Mouse (Mus musculus) limb, embryonic 13.5 days (tissue): ENCODE results near the gene Pcdh11x. TPM values are rescaled to one million over a fixed set of nuclear protein-coding genes. Genes with fewer than 3 reads are reported as not detected.
"Not testable (repeated sequence)": the region's sequence is repeated elsewhere in the genome, so short reads cannot be mapped to it uniquely, and the experiment has no call there.

Source experiments
- ATAC-seq: fragments of 200-750 bp; cut with Nextera tagmentation; 2 replicates; pipeline ENCODE4 v1.8.0; 2017; ENCODE audit warnings: low read depth, moderate number of reproducible peaks, moderate TSS enrichment; ENCODE audit not compliant: low FRiP score
- H3K27ac ChIP-seq: fragments of 300-500 bp; sonication (generic); 2 replicates; pipeline ENCODE4 v1.5.1; 2015; ENCODE audit warnings: inconsistent platforms, mild to moderate bottlenecking, moderate library complexity
- H3K27me3 ChIP-seq: fragments of 300-500 bp; sonication (generic); 2 replicates; pipeline ENCODE4 v1.6.1; 2015; ENCODE audit warnings: mild to moderate bottlenecking, inconsistent platforms
- H3K36me3 ChIP-seq: fragments of 300-500 bp; sonication (generic); 2 replicates; pipeline ENCODE4 v1.6.1; 2015; ENCODE audit warnings: inconsistent platforms, mild to moderate bottlenecking, moderate library complexity
- H3K4me1 ChIP-seq: fragments of 300-500 bp; sonication (generic); 2 replicates; pipeline ENCODE4 v1.6.1; 2015; ENCODE audit warnings: inconsistent platforms
- H3K4me2 ChIP-seq: fragments of 300-500 bp; sonication (generic); replicated peaks from 2 replicates; pipeline ENCODE4 v1.6.1; 2015; ENCODE audit warnings: inconsistent platforms, mild to moderate bottlenecking, moderate library complexity
- H3K4me3 ChIP-seq: fragments of 300-500 bp; sonication (generic); 2 replicates; pipeline ENCODE4 v1.5.1; 2015; ENCODE audit warnings: moderate library complexity, mild to moderate bottlenecking, inconsistent platforms
- H3K9ac ChIP-seq: fragments of 300-500 bp; sonication (generic); 2 replicates; pipeline ENCODE4 v1.6.1; 2015; ENCODE audit warnings: mild to moderate bottlenecking, inconsistent platforms
- H3K9me3 ChIP-seq: fragments of 300-500 bp; sonication (generic); 2 replicates; pipeline ENCODE4 v1.6.1; 2016; ENCODE audit warnings: inconsistent platforms
- WGBS: fragments of 180-500 bp; shearing (Covaris S2); methylation state at CpG from one replicate; pipeline ENCODE4 v1.1.7; 2015; 5-methylcytosine and 5-hydroxymethylcytosine counted together
- polyA plus RNA-seq: library from polyadenylated mRNA; unstranded; fragments of >200 nt; fragmentation: Nextera tagmentation; extraction: Ambion mirVana; gene quantifications from 2 replicates; pipeline ENCODE4 v1.2.1, GENCODE M21; 2015

Pcdh11x gene
- polyA plus RNA-seq, 1 experiment from 2014 or later: 8.8 TPM

DNA sequence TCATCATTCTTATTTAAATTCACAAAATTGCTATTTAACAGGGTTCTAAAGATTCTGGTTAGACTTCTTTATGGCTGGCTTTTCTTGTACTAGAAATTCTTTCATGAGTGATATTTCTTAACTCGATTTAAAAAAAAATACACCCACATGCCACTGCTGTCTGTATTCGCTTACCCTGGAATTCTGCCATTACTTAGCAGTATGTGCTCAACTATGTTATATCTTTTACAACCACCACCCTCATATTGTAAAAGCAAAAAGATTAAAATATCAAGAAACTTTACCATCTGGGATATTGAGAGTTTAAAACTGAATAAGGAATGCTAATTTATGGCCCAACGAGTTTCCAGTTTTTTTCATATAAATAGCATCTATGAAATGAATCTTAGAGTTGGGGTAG, 234.9 kb downstream of the Pcdh11x start:
- Histone ChIP-seq H3K27ac (no peak overlapping the region), H3K27me3 (no peaks in the 10 kb centered on the region), H3K4me1 (no peaks in the 10 kb centered on the region), H3K4me2 (no peak overlapping the region), H3K36me3 (no peaks in the 10 kb centered on the region), H3K9ac (no peak overlapping the region), H3K9me3 (no peaks in the 10 kb centered on the region), H3K4me3 (no peak overlapping the region)
- ATAC-seq: no peak
- 74% methylated on average over 3 of the region's 3 CpGs for WGBS

DNA sequence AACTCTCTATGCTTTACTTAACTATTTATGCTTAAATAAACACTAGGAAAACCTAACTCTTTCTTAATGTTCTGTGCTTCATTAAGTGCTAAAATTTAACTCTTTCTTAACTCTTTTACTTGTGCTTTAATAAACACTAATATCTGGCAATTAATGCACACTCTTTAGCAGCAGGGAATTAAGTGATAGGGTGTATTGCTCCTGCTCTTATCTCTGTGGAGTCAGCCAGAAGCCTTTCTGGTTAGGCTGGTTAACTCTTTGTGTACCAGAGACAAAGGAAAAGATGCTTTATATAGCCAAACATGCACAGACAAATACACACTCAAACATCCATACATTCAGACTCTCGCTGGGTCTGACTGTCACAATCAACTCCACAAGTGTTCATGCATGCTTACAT, 309.2 kb downstream of the Pcdh11x start:
- H3K4me1 ChIP-seq: no peaks in the 10 kb centered on the region

DNA sequence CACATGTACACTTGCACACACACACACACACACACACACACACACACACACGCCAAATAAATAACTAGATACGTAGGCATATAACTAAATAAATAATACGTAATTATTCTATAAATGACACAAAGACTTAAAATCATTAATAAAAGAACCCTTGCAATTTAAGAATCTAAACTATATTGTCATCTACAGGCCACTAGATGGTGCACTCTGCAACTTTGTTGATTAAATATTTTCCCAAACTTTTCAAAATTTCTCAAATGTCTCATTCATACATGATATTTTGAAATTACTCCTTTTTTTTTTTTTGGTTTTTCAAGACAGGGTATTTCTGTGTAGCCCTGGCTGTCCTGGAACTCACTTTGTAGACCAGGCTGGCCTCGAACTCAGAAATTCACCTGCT, 328.4 kb downstream of the Pcdh11x start:
- H3K9me3 ChIP-seq: no peaks in the 10 kb centered on the region
- no peak overlapping the region for H3K4me3 ChIP-seq
- H3K27me3 ChIP-seq: no peaks in the 10 kb centered on the region
- no peaks in the 10 kb centered on the region for H3K4me1 ChIP-seq
- H3K4me2 ChIP-seq: no peak overlapping the region
- H3K36me3 ChIP-seq: no peaks in the 10 kb centered on the region
- whole genome bisulfite sequencing: 51% methylated on average over 4 of the region's 4 CpGs
- H3K9ac ChIP-seq: no peak overlapping the region
- H3K27ac ChIP-seq: no peak overlapping the region
- no peak for ATAC-seq

More for the DNA sequence above, 309.2 kb downstream of the Pcdh11x start:
- H3K27ac ChIP-seq: no peak overlapping the region
- H3K27me3 ChIP-seq: no peaks in the 10 kb centered on the region
- H3K4me3 ChIP-seq: no peak overlapping the region
- no peaks in the 10 kb centered on the region for H3K36me3 ChIP-seq
- H3K4me2 ChIP-seq: no peak overlapping the region
- no peaks in the 10 kb centered on the region for H3K9me3 ChIP-seq
- no peak for ATAC-seq
- WGBS: 86% methylated on average over 1 of the region's 1 CpGs
- H3K9ac ChIP-seq: no peak overlapping the region

DNA sequence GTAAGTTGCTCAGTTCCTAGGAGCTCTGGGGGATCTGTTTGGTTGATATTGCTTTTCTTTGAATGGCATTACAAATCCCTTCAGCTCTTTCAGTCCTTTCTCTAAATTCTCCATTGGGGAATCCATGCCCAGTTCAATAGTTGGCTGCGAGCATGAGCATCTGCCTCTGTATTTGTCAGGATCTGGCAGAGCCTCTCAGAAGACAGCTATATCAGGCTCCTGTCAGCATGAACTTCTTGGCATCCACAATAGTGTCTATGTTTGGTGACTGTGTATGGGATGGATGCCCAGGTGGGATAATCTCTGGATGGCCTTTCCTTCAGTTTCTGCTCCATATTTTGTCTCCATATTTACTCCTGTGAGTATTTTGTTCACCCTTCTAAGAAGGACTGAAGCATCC, 380.2 kb downstream of the Pcdh11x start:
- ATAC-seq, H3K9ac ChIP-seq, H3K27me3 ChIP-seq, H3K36me3 ChIP-seq, H3K4me1 ChIP-seq, H3K4me2 ChIP-seq, H3K9me3 ChIP-seq, H3K4me3 ChIP-seq, H3K27ac ChIP-seq: not testable (repeated sequence)
- 90% methylated on average over 1 of the region's 1 CpGs for WGBS

DNA sequence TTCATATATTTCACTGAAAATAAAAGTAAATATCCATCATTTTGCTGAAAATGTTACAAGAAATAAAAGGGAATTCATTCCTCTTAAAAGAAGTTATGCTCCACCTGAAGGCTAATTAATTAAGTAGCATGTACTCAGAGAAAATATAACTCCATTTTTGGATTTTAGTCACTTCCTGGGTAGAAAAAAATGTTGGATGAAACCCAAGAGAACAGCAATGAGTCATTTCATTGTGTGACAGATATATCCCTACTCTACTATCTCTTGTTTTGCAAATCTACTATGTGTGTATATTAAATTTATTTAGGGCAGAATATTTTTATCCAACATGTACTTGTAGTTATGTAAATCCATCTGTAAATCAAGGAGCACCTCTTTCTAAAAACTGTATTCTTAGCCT, 444.1 kb downstream of the Pcdh11x start:
- no peaks in the 10 kb centered on the region for H3K36me3 ChIP-seq
- no peak for ATAC-seq
- H3K4me1 ChIP-seq: no peaks in the 10 kb centered on the region
- no peak overlapping the region for H3K4me2 ChIP-seq
- H3K9ac ChIP-seq: no peak overlapping the region
- H3K9me3 ChIP-seq: no peaks in the 10 kb centered on the region
- no peak overlapping the region for H3K4me3 ChIP-seq
- H3K27ac ChIP-seq: no peak overlapping the region
- H3K27me3 ChIP-seq: no peaks in the 10 kb centered on the region

DNA sequence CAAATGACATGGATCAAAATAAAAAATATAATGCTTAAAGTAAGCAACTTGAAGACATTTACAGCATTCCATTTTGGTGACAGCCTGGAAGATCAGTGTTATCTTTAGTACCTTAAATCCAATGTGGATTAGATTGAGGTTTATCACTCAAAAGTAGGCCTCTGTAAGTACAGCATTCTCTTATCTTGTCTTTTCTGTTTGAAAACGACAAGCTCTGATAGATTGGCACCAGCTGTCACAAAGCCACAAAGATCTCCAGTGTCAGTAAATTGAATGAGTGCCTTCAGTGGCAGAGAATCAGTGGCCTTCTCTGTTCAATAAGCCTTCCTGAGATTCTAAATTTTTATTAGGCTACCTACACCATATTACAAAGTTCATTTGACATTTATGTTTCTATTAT, 445.7 kb downstream of the Pcdh11x start:
- Histone ChIP-seq H3K4me1 (no peaks in the 10 kb centered on the region), H3K36me3 (no peaks in the 10 kb centered on the region), H3K9ac (no peak overlapping the region), H3K9me3 (no peaks in the 10 kb centered on the region), H3K27me3 (no peaks in the 10 kb centered on the region), H3K4me3 (no peak overlapping the region), H3K4me2 (no peak overlapping the region), H3K27ac (no peak overlapping the region)
- no peak for ATAC-seq
- 27% methylated on average over 1 of the region's 1 CpGs for WGBS

DNA sequence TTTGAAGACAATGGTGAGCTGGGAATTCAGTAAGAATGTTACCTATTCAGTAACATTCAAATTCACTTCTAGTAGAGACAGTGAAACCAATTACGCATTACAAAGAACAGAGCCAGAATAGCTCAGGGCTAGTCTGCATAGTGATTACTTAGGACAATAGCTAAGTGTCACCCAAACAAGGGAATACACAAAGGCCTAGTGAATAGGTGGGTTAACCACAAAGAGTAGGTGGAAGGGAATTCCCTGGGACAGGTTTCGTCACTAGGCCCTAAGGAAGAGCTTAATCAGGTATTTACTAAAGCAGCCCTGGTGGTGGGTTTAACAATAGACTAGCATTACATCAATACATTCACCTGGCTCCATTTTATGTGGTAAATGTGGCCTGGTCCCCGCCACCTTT, 654.5 kb downstream of the Pcdh11x start:
- Histone ChIP-seq H3K27ac (no peak overlapping the region), H3K4me1 (no peaks in the 10 kb centered on the region), H3K27me3 (no peaks in the 10 kb centered on the region), H3K36me3 (no peaks in the 10 kb centered on the region), H3K4me2 (no peak overlapping the region), H3K9me3 (no peaks in the 10 kb centered on the region), H3K4me3 (no peak overlapping the region), H3K9ac (no peak overlapping the region)
- 90% methylated on average over 3 of the region's 3 CpGs for WGBS
- no peak for ATAC-seq

Other genes starting within 250 kb of the Pcdh11x start
- not detected in 2 replicates for gene H2afb3, start 22.8 kb downstream of the Pcdh11x start, polyA plus RNA-seq